In genomic region chr11:55336101-55336891, GRCm38 (mm10) we compare ENCODE assay signal across 15 mouse cellular contexts. TPM values are rescaled to one million over a fixed set of nuclear protein-coding genes. Genes with fewer than 3 reads are reported as not detected.
DNase-seq lines count a peak whose midpoint lies in the region; ATAC-seq and TF ChIP-seq lines count a peak whose summit lies in the region.
"Had no signal": no experiment of that assay in that cellular context is flagged by ENCODE, and none has a peak within 500 bp of the region (broad histone marks: within the 10 kb centered on the region; RNA-seq: fewer than 3 reads in every experiment).

Gene Fat2, minus strand, starts transcription at chr11:55336564.

- H3K27me3 ChIP-seq in limb, embryonic 14.5 days (ENCODE audit: control insufficient read depth, insufficient read depth, low read length): no peaks in the 10 kb centered on the region
- no peaks in the 10 kb centered on the region for H3K27me3 ChIP-seq in forebrain, embryonic 14.5 days (replicated peaks; ENCODE audit: control insufficient read depth, insufficient read depth, low read length)
- H3K27me3 ChIP-seq: heart, embryonic 15.5 days; hindbrain, embryonic 13.5 days; liver, embryonic 15.5 days had no signal

- DNase-seq in kidney, postnatal 4 days: peak; percentile 19 to 47
- DNase-seq in kidney, postnatal 10 days: no peak
- peak; percentile 97 for DNase-seq in brain, adult 2 months (ENCODE audit: low read depth, low spot score)
- DNase-seq in cerebellum, adult 8-10 months: peak; percentile 90
- DNase-seq in limb, embryonic 14.5 days (ENCODE audit: low spot score): no peak
- no peak for DNase-seq in adrenal gland, postnatal 36 days
- DNase-seq in forebrain, embryonic 14.5 days (ENCODE audit: low spot score): no peak
- DNase-seq: kidney, adult 18-20 months; midbrain, embryonic 14.5 days had no signal

- H3K4me3 ChIP-seq in limb, embryonic 14.5 days (replicated peaks; ENCODE audit: low read length): no peak within 1 kb of the TSS
- no peak within 1 kb of the TSS for H3K4me3 ChIP-seq in forebrain, embryonic 14.5 days (ENCODE audit: low read depth, low read length)
- H3K4me3 ChIP-seq: heart, embryonic 15.5 days; hindbrain, embryonic 13.5 days; liver, embryonic 15.5 days had no signal

- no peaks in the 10 kb centered on the region for H3K4me1 ChIP-seq in limb, embryonic 14.5 days (ENCODE audit: control insufficient read depth, insufficient read depth, low read length)
- no peaks in the 10 kb centered on the region for H3K4me1 ChIP-seq in forebrain, embryonic 14.5 days (ENCODE audit: control insufficient read depth, insufficient read depth, low read length)
- H3K4me1 ChIP-seq: heart, embryonic 15.5 days; hindbrain, embryonic 13.5 days; liver, embryonic 15.5 days had no signal

- no peak within 1 kb of the TSS for H3K9ac ChIP-seq in limb, embryonic 14.5 days (ENCODE audit: low read depth, low read length, severe bottlenecking)
- H3K9ac ChIP-seq in forebrain, embryonic 14.5 days (ENCODE audit: low read length): no peak within 1 kb of the TSS
- H3K9ac ChIP-seq: heart, embryonic 15.5 days; hindbrain, embryonic 13.5 days; liver, embryonic 15.5 days had no signal

- no peak for TF ChIP-seq POLR2A in limb, embryonic 14.5 days (IDR thresholded peaks at IDR 0.05; ENCODE audit: borderline replicate concordance, extremely low read depth, insufficient read depth, insufficient read length)

- 0 out of 2 replicates have a peak within 1 kb of the TSS, but pooled peaks have one; percentile 8 for H3K4me2 ChIP-seq in limb, embryonic 14.5 days (replicated peaks; ENCODE audit: low read depth, low read length, severe bottlenecking)
- H3K4me2 ChIP-seq in forebrain, embryonic 14.5 days (ENCODE audit: low read length): no peak within 1 kb of the TSS
- H3K4me2 ChIP-seq: heart, embryonic 15.5 days; hindbrain, embryonic 13.5 days; liver, embryonic 15.5 days had no signal

- no peak for ATAC-seq in limb, embryonic 14.5 days (ENCODE audit: low FRiP score, low read depth)
- ATAC-seq in forebrain, embryonic 14.5 days: no peak

- WGBS in limb, embryonic 14.5 days: 33% methylated on average over 11 of the region's 13 CpGs
- WGBS in forebrain, embryonic 14.5 days: 39% methylated on average over 13 of the region's 13 CpGs

- H3K36me3 ChIP-seq in limb, embryonic 14.5 days (ENCODE audit: control insufficient read depth, insufficient read depth, low read length): no peaks in the 10 kb centered on the region
- no peaks in the 10 kb centered on the region for H3K36me3 ChIP-seq in forebrain, embryonic 14.5 days (ENCODE audit: control insufficient read depth, insufficient read depth, low read length)
- H3K36me3 ChIP-seq: G1E; heart, embryonic 15.5 days; hindbrain, embryonic 13.5 days; liver, embryonic 15.5 days had no signal

- H3K9me3 ChIP-seq in limb, embryonic 14.5 days (ENCODE audit: control insufficient read depth, low read length): no peaks in the 10 kb centered on the region
- no peaks in the 10 kb centered on the region for H3K9me3 ChIP-seq in forebrain, embryonic 14.5 days (replicated peaks; ENCODE audit: control insufficient read depth, low read length)
- H3K9me3 ChIP-seq: G1E; heart, embryonic 15.5 days; hindbrain, embryonic 13.5 days; liver, embryonic 15.5 days had no signal

- no peak within 1 kb of the TSS for H3K27ac ChIP-seq in limb, embryonic 14.5 days (replicated peaks; ENCODE audit: low read depth, low read length)
- no peak within 1 kb of the TSS for H3K27ac ChIP-seq in forebrain, embryonic 14.5 days (ENCODE audit: low read depth, low read length)
- H3K27ac ChIP-seq: heart, embryonic 15.5 days; hindbrain, embryonic 13.5 days; liver, embryonic 15.5 days; macrophage had no signal

RNA-seq across cellular contexts. Expression of gene Fat2, which starts in this region (rescaled TPM):
- polyA plus RNA-seq in limb, embryonic 14.5 days (2012; rRNA removed): 1.3 TPM in 2 replicates
- 1.1 and 1.4 TPM in 2 replicates for polyA plus RNA-seq in limb, embryonic 14.5 days (2014; fragmentation: Nextera tagmentation; extraction: Ambion mirVana)
- total RNA-seq in adrenal gland, postnatal 36 days (2021): under 1 TPM; 0.07 TPM
- 0.03 and 0.05 TPM in 2 replicates for polyA plus RNA-seq in forebrain, embryonic 14.5 days (2014; fragmentation: Nextera tagmentation; extraction: Ambion mirVana)
- polyA plus RNA-seq: G1E; liver, embryonic 15.5 days; macrophage; small intestine, adult 2 months had no signal

Comparison
In these comparisons a context has a peak if more than half of its experiments do, and no peak if none do; other contexts are left out.
1. DNase-seq: peak in kidney, postnatal 4 days (2 of 2), brain, adult 2 months (single experiment) and cerebellum, adult 8-10 months (single experiment); none in kidney, postnatal 10 days (single experiment), limb, embryonic 14.5 days (single experiment), adrenal gland, postnatal 36 days (0 of 2) and forebrain, embryonic 14.5 days (single experiment).